Mouse (Mus musculus): ENCODE results near the gene Rundc3b. TPM values are rescaled to one million over a fixed set of nuclear protein-coding genes. Genes with fewer than 3 reads are reported as not detected.
A peak's percentile ranks its signal among the peaks of the same experiment; 100 is the strongest.

Rundc3b gene
- total RNA-seq, 1 experiment from 2014 or later = 0.93 TPM

DNA sequence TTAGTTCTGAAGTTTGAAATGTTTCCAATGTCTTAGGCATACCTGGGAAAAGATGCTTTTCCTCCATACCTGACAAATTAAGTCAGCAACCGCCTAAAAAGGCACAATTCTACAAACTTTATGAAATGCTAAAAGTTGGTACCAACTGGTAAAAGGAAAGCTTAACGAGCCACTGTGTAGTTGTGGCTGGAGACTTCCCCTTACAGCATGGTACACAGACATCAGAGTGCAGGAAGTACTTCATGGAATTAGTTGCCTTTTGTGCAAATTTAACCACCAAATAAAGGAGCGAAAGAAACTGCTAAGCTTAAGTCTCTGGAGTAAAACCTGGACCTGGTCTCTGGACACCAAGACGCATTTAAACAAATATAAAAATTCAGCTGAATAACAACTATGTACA, 131.0 kb downstream of the Rundc3b start:
- no peak for ATAC-seq (ENCODE audit: extremely low read depth, insufficient number of reproducible peaks, low FRiP score, poor library complexity, severe bottlenecking)

DNA sequence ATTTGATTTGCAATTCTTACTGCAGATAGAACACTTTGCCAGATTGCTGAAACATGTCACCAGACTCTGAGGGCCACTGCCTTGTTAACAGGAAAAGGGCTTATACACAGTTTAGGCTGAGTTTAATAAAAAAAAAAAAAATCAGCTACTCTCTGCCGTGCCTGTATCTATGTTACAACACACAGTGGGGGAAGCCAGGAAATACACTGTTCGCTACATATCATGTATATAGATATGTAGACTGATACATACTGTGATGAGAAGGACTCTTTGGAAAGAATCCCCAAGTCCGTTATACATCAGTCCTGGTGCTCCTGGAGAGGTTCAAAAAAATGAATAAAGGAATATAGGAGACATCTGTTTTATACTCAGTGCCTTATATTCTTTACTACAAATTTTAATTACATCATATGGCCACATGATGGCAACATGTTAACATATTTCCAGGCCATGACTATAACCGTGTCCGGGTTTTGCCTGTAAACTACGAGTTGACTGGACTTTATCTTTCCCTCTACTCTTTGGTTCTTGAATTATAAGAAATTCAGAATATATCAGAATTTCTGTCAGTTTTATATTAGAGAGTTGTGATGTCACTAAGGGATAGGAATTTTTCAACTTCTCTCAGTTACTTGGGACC, 133.2 kb downstream of the Rundc3b start:
- ATAC-seq (ENCODE audit: extremely low read depth, insufficient number of reproducible peaks, low FRiP score, poor library complexity, severe bottlenecking) = peak; percentile 66; the same call in 1 of the 2 replicates

DNA sequence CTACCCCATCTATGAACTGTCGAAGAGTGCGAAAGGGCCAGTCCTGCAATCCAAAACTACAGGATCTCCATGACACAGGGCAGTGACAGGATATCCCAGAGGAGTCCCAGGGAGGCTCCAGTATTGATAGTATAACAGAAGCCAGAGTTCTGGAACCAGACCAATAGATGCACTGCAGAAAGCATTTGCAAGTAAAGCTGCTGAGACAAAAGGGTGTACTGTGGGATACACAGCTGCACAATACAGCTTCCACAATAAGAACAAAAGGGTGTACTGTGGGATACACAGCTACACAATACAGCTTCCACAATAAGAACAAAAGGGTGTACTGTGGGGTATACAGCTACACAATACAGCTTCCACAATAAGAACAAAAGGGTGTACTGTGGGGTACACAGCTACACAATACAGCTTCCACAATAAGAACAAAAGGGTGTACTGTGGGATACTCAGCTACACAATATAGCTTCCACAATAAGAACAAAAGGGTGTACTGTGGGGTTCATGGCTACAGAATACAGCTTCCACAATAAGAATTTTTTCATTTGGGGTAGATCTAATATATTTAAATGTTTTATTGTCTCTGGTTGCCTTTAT, 134.0 kb downstream of the Rundc3b start:
- no peak for ATAC-seq (ENCODE audit: extremely low read depth, insufficient number of reproducible peaks, low FRiP score, poor library complexity, severe bottlenecking)

DNA sequence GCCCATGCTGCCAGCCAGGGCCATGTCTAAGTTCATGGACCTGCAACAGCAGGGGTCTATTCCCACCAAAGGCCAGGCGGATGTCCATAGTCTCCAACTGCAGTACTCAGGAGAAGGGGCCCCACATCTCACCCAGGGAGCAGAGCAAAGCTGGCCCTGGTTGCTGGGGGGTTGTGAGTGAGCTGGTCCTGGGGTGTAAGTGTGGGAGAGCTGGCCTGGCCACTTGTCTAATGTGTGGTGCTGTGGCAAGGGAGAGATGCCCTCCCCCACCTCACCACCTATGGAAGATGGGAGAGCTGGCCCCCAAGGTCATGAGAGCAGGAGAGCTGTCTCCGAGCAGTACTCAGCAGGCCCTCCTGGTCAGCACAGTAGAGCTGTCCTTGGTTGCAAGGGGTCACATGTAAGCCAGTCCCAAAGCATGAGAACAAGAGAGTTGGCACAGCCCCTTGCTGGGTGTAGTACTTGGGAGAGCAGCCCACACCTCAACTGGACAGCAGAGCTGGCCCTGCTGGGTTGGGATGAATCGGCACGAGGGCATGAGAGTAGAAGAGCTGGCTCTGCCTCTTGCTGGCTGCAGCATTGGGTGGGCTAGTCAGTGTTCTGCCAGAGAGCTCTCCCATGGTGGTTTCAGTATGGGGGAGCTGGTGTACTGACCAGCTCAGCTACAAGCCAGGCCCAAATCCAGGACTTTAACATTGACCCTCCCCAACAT, 134.6 kb downstream of the Rundc3b start:
- no peak for ATAC-seq (ENCODE audit: extremely low read depth, insufficient number of reproducible peaks, low FRiP score, poor library complexity, severe bottlenecking)

DNA sequence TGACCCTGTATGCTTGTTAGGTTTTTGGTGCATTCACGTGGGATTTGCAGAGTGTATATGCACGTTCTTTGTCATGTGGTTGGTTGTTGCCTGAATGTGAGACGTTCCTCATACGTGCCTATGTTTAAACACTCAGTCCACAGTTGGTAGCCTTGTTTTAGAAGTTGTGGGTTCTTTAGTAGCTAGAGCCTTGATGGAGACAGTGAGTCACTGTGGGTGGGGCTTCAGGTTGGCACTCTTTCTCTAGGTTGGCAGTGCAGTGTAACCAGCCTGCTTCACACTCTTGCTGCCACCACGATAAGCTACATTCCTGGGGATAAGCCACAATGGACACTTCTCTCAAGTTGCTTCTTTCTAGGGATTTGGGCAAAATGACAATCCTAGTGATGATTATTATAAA, 166.2 kb downstream of the Rundc3b start:
- ATAC-seq (ENCODE audit: extremely low read depth, insufficient number of reproducible peaks, low FRiP score, poor library complexity, severe bottlenecking) = no peak

DNA sequence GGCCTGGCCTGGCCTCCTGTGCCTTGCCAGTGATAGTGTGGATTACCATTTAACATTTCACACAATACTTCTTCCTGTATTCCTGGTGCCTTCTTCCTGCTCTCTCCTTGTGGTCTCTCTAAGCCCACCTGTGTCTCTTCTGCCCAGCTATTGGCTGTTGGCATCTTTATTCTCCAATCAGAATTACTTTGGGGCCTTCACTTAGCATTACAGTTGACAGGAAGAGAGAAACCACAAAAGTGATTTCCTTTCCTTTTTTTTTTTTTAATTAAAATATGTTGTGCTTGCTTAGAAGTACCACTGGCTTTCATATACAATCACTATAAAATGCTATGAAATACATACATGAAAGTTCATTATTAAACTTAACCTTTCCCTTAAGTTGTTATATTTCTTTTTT, 167.2 kb downstream of the Rundc3b start:
- ATAC-seq (ENCODE audit: extremely low read depth, insufficient number of reproducible peaks, low FRiP score, poor library complexity, severe bottlenecking) = no peak

Other genes starting within 250 kb of the Rundc3b start
- gene Dbf4, start 200.2 kb downstream of the Rundc3b start, total RNA-seq (2017) = 13.9 and 21.9 TPM in 2 replicates
- gene Slc25a40, start 200.1 kb downstream of the Rundc3b start, total RNA-seq (2017) = 13.5 and 14.1 TPM in 2 replicates
- gene Abcb1a, start 37.1 kb upstream of the Rundc3b start, total RNA-seq (2017) = 0.98 and 2.8 TPM in 2 replicates
- 2.2 and 3.0 TPM in 2 replicates for gene Abcb1b, start 175.2 kb upstream of the Rundc3b start, total RNA-seq (2017)